Mouse (Mus musculus): ENCODE measurements around the gene Ano1.

GRCm38 (mm10) chr7:144656261-144656967 lies 95.4 kb downstream of the Ano1 start:
- TF ChIP-seq EP300 (IDR thresholded peaks at IDR 0.05; ENCODE audit: low read depth): no peak
- peak; percentile 35 for TF ChIP-seq CTCF (IDR thresholded peaks at IDR 0.05; ENCODE audit: low read depth)

All from liver, embryonic 14.5 days (tissue).